Mouse (Mus musculus): ENCODE results near the gene Npnt. TPM values are rescaled to one million over a fixed set of nuclear protein-coding genes. Genes with fewer than 3 reads are reported as not detected.

Npnt gene
- total RNA-seq (2023) = 0.27 TPM in 1 of 4 replicates, not detected in the others

DNA sequence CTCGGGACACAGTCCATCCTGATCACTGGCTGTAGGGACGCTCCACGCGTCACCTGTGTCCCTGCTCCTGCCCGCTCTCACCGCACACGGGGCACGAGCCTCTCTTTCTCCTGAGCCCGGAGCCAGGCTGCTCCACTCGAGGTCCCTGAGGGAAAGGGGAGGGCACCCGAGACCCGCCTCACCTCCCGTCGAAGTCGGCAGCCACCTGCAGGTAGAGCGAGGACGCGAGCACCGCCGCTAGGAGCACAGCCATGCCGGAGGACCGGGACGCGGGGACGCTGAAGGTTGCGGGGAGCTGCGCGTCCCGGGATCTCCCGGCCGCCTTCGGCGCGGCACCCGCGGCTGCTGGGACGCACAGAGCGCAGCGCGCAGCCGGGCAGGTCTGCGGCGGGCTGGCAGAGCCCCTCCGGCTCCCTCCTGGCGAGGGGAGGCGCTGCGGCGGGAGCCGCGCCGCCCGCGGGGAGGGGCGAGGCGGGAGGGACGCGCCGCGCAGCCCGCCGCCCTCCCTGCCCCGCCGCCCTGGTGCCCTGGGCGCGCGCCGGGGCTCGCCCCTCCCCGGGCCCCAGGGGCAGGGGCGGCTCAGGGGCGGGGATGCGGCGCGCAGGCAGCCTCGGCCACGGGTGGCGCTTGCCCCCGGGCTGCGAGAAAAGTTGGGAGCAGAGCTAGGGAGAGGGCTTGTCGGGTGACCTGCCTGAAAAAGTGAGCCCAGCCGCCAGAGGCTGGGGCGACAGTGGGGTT, at the start of gene Npnt:
Gene Npnt, minus strand, starts transcription at position 501 of the 738 bp plus-strand sequence.

Other genes with a start within 250 kb of the Npnt start
- 13.9 to 17.6 TPM (median 14.9 TPM) in 4 replicates for gene Ints12, start 141.5 kb upstream of the Npnt start, total RNA-seq (2023)
- 20.5 to 23.6 TPM (median 21.0 TPM) in 4 replicates for gene Gstcd, start 141.7 kb upstream of the Npnt start, total RNA-seq (2023)

All from B cell, adult 62 days (primary cell).